Mouse (Mus musculus) forebrain, embryonic 11.5 days (tissue): ENCODE results near the gene Rps6ka1. TPM values are rescaled to one million over a fixed set of nuclear protein-coding genes. Genes with fewer than 3 reads are reported as not detected.
"Not testable (repeated sequence)": the region's sequence is repeated elsewhere in the genome, so short reads cannot be mapped to it uniquely, and the experiment has no call there.

Experiments
- ATAC-seq: fragments of 200-750 bp; cut with Nextera tagmentation; replicated peaks from 2 replicates; pipeline ENCODE4 v1.8.0; 2017; ENCODE audit warnings: moderate TSS enrichment; ENCODE audit not compliant: low FRiP score
- DNase-seq: peaks from one replicate; pipeline ENCODE4 v3.0.0-alpha.2; 2017; ENCODE audit warnings: low spot score
- H3K27ac ChIP-seq: fragments of 300-500 bp; sonication (generic); 2 replicates; pipeline ENCODE4 v1.5.1; 2014; ENCODE audit warnings: low read depth, low read length
- H3K27me3 ChIP-seq: fragments of 300-500 bp; sonication (generic); 2 replicates; pipeline ENCODE4 v1.6.1; 2014; ENCODE audit warnings: mild to moderate bottlenecking, low read length, mixed read lengths; ENCODE audit not compliant: control insufficient read depth, insufficient read depth
- H3K36me3 ChIP-seq: fragments of 300-500 bp; sonication (generic); 2 replicates; pipeline ENCODE4 v1.6.1; 2014; ENCODE audit warnings: mild to moderate bottlenecking, low read length, moderate library complexity, mixed read lengths; ENCODE audit not compliant: control insufficient read depth, insufficient read depth
- H3K4me1 ChIP-seq: fragments of 300-500 bp; sonication (generic); replicated peaks from 2 replicates; pipeline ENCODE4 v1.6.1; 2014; ENCODE audit warnings: low read length, mixed read lengths; ENCODE audit not compliant: control insufficient read depth, insufficient read depth
- H3K4me2 ChIP-seq: fragments of 300-500 bp; sonication (generic); 2 replicates; pipeline ENCODE4 v1.6.1; 2014; ENCODE audit warnings: low read depth, mild to moderate bottlenecking, low read length, moderate library complexity, mixed read lengths; ENCODE audit not compliant: severe bottlenecking
- H3K4me3 ChIP-seq: fragments of 300-500 bp; sonication (generic); 2 replicates; pipeline ENCODE4 v1.5.1; 2014; ENCODE audit warnings: low read depth, low read length
- H3K9ac ChIP-seq: fragments of 300-500 bp; sonication (generic); 2 replicates; pipeline ENCODE4 v1.6.1; 2014; ENCODE audit warnings: low read length
- H3K9me3 ChIP-seq: fragments of 300-500 bp; sonication (generic); 2 replicates; pipeline ENCODE4 v1.6.1; 2016; ENCODE audit warnings: low read length, mixed read lengths; ENCODE audit not compliant: control insufficient read depth
- WGBS: fragments of 180-500 bp; shearing (Covaris S2); extraction: QIAGEN DNeasy Blood & Tissue Kit; methylation state at CpG from one replicate; pipeline ENCODE4 v1.1.7; 2014; 5-methylcytosine and 5-hydroxymethylcytosine counted together
- polyA plus RNA-seq: library from polyadenylated mRNA; unstranded; fragments of >200 nt; fragmentation: Nextera tagmentation; extraction: Ambion mirVana; gene quantifications from 2 replicates; pipeline ENCODE4 v1.2.1, GENCODE M21; 2014

The Rps6ka1 gene
- polyA plus RNA-seq, result 31.5 and 32.2 TPM in 2 replicates

DNA sequence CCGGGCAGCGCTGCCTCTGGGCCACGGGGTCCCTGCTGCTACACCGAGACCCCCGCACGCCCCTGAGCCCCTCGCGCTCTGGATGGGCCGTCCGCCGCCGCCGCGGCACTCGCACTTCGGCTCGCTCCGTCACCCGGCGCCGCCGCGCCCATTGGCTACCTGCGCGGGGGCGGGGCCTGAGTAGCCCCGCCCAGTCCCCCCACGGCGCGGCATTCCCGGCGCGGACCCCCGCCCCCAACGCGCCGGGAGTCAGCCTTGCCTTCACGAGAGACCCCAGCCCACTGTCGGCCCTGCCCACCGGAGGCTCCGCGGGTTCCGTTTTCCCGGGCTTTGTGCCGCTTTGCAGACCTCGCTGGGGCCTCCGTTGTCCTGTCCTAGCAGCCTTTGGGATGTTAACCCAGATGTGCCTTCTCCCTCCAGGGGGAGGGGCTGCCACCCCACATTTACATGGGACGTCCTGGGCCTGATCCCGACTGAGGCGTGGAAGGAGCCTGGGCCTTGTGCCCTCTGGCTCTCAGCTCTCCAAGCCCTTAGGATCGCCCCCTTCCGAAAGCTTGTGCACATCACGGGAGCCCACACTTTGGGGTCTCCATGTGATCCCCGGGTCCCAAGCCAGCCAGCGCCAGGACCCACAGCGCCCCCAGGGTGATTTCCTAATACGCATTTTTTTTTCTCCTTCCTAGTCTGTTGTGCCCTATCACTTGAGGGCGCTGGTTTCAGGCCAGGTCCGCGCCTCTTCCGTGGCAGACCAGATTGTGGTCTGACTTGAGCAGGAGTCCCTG lies at the start of gene Rps6ka1:
Gene Rps6ka1 (minus strand): TSS at position 126 of the 782 bp plus-strand sequence.
- Histone ChIP-seq H3K4me1 (peaks cover 5% of the 10 kb centered on the region), H3K36me3 (no peaks in the 10 kb centered on the region), H3K27me3 (no peaks in the 10 kb centered on the region), H3K9me3 (no peaks in the 10 kb centered on the region), H3K9ac (peak within 1 kb of the TSS; percentile 77), H3K4me3 (peak within 1 kb of the TSS; percentile 75), H3K4me2 (peak within 1 kb of the TSS; percentile 98), H3K27ac (peak within 1 kb of the TSS; percentile 68; the same call in 1 of the 2 replicates)
- DNase-seq (peak; percentile 89), ATAC-seq (peak; percentile 90)
- under 1% methylated on average over 59 of the region's 61 CpGs for WGBS

DNA sequence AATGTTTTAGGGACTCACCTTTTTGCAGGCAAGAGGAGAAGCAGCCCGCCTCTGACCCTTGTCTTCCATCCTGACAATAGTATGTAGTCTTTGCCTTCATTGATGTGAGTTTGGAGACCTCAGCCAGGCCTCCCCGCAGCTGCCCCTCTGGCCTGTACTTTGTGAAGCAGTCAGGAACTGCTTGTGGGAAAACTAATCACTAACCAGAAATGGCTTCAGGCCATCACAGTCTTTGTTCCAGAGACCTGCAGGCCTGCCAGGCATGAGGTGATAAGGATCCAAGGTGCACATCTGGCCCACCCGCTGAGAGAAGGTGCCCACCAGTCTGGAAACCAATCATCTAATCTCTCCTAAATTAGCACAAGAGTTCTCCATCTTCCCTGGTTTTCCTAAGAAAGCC lies 44.2 kb upstream of the Rps6ka1 start:
- WGBS, result 79% methylated on average over 3 of the region's 3 CpGs
- H3K27me3 ChIP-seq, result no peaks in the 10 kb centered on the region
- no peaks in the 10 kb centered on the region for H3K36me3 ChIP-seq
- no peak overlapping the region for H3K4me2 ChIP-seq
- H3K4me3 ChIP-seq, result no peak overlapping the region
- no peaks in the 10 kb centered on the region for H3K9me3 ChIP-seq
- H3K4me1 ChIP-seq, result no peaks in the 10 kb centered on the region
- H3K27ac ChIP-seq, result no peak overlapping the region
- no peak overlapping the region for H3K9ac ChIP-seq
- ATAC-seq (no peak), DNase-seq (no peak)

DNA sequence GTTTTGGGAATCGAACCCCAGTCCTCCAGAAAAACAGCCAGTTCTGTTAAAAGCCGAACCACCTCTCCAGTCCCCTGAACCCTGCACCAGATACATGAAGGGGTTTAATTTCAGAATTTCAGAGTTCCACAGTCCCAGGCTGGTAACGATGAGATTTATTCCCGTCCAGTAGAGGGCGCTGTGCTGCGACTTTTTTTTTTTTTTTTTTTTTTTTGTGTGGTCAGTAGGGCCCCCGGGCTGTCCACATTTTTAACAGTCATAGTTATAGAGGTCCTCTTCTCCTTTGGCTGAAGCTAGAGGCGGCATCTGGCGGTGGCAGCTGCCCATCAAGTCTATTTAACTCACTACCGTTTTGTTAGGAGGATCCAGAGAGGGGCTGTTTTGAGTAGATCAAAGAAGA lies 43.8 kb upstream of the Rps6ka1 start:
- ATAC-seq (no peak), DNase-seq (no peak)
- Histone ChIP-seq H3K27ac (no peak overlapping the region), H3K4me3 (no peak overlapping the region), H3K9me3 (no peaks in the 10 kb centered on the region), H3K4me1 (no peaks in the 10 kb centered on the region), H3K4me2 (no peak overlapping the region), H3K9ac (no peak overlapping the region), H3K27me3 (no peaks in the 10 kb centered on the region), H3K36me3 (no peaks in the 10 kb centered on the region)
- 18% methylated on average over 10 of the region's 10 CpGs for WGBS

GRCm38 (mm10) chr4:133929278-133929670 lies 41.7 kb upstream of the Rps6ka1 start:
- Histone ChIP-seq H3K27ac (no peak overlapping the region), H3K4me3 (no peak overlapping the region), H3K4me2 (no peak overlapping the region), H3K9me3 (no peaks in the 10 kb centered on the region), H3K27me3 (no peaks in the 10 kb centered on the region), H3K4me1 (no peaks in the 10 kb centered on the region), H3K36me3 (no peaks in the 10 kb centered on the region), H3K9ac (no peak overlapping the region)
- WGBS, result 60% methylated on average over 7 of the region's 7 CpGs
- ATAC-seq (no peak), DNase-seq (no peak)

DNA sequence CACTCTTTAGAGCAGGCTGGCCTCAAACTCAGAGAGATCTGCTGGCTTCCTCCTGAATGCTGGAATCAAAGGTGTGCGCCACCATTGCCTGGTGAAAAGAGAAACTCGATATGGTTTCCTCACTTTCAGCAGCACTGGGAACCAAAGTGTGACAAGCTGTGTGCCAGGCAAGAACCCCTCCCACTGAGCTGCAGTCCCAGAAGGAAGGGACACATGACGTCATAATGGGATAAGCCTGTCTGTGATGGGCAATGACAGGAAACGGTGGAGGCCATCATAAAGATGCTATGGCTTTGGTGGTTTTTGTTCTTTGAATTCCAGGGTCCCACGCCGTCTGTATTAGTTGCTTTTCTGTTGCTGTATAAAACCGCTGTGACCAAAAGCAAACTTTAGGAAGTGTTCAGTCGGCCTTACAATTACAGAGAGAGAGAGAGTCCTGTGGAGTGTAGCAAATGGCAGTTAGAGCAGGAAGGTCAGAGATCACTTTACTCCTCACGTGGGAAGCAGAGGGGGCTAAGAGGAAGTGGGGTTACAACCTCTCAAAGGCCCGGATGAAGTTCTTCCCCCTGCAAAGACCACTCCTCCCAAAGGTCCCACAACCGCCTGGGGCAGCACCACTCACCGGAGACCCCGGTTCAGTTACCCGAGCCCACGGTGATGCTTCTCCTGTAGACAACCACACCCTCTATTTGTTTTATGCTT lies 41.1 kb upstream of the Rps6ka1 start:
- Histone ChIP-seq H3K9ac (no peak overlapping the region), H3K9me3 (no peaks in the 10 kb centered on the region), H3K4me3 (no peak overlapping the region), H3K4me2 (no peak overlapping the region), H3K27me3 (no peaks in the 10 kb centered on the region), H3K4me1 (no peaks in the 10 kb centered on the region), H3K27ac (no peak overlapping the region), H3K36me3 (no peaks in the 10 kb centered on the region)
- ATAC-seq (no peak), DNase-seq (no peak)
- 71% methylated on average over 15 of the region's 15 CpGs for WGBS

DNA sequence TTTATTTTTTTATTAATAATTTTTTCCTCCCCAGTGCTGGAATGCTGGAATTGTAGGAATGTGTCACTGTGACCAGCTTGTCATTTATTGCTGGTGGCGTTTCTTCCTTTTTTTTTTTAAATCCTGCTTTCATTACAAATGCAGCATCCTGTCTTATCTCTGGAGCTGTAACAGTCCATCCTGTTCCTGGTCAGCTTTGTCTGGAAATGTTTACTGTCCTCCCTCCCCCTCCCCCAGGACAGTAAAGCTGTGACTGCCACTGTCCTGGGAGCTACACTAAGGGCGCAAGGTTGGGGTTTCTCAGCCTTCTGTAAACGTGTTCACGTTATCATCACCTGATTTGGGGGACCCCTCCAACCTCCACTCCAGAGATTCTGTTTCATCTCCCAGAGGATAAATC lies 37.6 kb upstream of the Rps6ka1 start:
- Histone ChIP-seq H3K27me3 (no peaks in the 10 kb centered on the region), H3K9ac (no peak overlapping the region), H3K9me3 (no peaks in the 10 kb centered on the region), H3K36me3 (no peaks in the 10 kb centered on the region), H3K4me3 (no peak overlapping the region), H3K4me1 (no peaks in the 10 kb centered on the region), H3K27ac (no peak overlapping the region), H3K4me2 (no peak overlapping the region)
- DNase-seq (no peak), ATAC-seq (no peak)
- 81% methylated on average over 4 of the region's 4 CpGs for WGBS

DNA sequence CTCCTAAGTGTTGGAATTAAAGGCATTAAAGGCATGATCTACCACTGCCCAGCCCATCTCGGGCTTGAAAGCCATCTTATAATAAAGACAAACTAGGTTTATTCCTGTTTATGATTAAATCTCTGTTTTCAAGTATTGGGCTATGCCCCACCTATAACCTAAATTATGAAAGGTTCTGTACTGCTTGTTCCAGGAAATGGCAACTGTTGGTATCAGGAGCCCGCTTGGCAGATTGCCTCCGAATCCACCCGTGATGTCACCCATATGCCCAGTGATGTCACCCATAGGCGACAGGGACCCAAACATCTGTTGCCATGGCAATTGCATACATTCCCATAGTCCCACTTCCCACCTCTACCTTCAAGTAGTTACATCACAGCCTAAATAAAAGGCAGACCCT lies 36.1 kb upstream of the Rps6ka1 start:
- WGBS, result 88% methylated on average over 5 of the region's 5 CpGs

GRCm38 (mm10) chr4:133918093-133918825 lies 30.7 kb upstream of the Rps6ka1 start:
- not testable (repeated sequence) for H3K27me3 ChIP-seq, ATAC-seq, H3K4me2 ChIP-seq, H3K27ac ChIP-seq, H3K4me1 ChIP-seq, H3K9me3 ChIP-seq, H3K9ac ChIP-seq, DNase-seq, H3K36me3 ChIP-seq, H3K4me3 ChIP-seq
- WGBS, result 90% methylated on average over 15 of the region's 23 CpGs

More for the DNA sequence above, 36.1 kb upstream of the Rps6ka1 start:
- Histone ChIP-seq H3K9ac (no peak overlapping the region), H3K4me3 (no peak overlapping the region), H3K4me2 (no peak overlapping the region), H3K9me3 (no peaks in the 10 kb centered on the region), H3K27me3 (no peaks in the 10 kb centered on the region), H3K27ac (no peak overlapping the region), H3K36me3 (no peaks in the 10 kb centered on the region), H3K4me1 (no peaks in the 10 kb centered on the region)
- no peak for ATAC-seq
- DNase-seq, result no peak
